Mouse (Mus musculus) adrenal gland, postnatal 10 days (tissue): ENCODE data around the gene Sept8. TPM values are rescaled to one million over a fixed set of nuclear protein-coding genes. Genes with fewer than 3 reads are reported as not detected.

Experiments
- DNase-seq: peaks from one replicate; pipeline ENCODE4 v3.0.0; 2021; ENCODE audit warnings: mixed read lengths
- long read RNA-seq, 2 experiments: library from polyadenylated mRNA; stranded (forward); transcript quantifications; one replicate each; pipeline ENCODE4 v2.0.0; 2021
- total RNA-seq, 2 experiments: library from RNA; stranded (reverse); gene quantifications; 2 replicates each; pipeline ENCODE4 v1.2.3; 2021

Sept8 gene
- 10 to 100 TPM; 41.2 to 49.2 TPM for total RNA-seq
- long read RNA-seq, experiment 1, full-length matches to known transcripts: 3 of 13 reads
- long read RNA-seq, experiment 1, partial matches to known transcripts: 3 of 13 reads
- long read RNA-seq, experiment 1, other reads (novel, unspliced or antisense): 7 of 13 reads
- long read RNA-seq, experiment 2, full-length matches to known transcripts: 4 of 10 reads
- long read RNA-seq, experiment 2, partial matches to known transcripts: 3 of 10 reads
- long read RNA-seq, experiment 2, other reads (novel, unspliced or antisense): 3 of 10 reads

DNA sequence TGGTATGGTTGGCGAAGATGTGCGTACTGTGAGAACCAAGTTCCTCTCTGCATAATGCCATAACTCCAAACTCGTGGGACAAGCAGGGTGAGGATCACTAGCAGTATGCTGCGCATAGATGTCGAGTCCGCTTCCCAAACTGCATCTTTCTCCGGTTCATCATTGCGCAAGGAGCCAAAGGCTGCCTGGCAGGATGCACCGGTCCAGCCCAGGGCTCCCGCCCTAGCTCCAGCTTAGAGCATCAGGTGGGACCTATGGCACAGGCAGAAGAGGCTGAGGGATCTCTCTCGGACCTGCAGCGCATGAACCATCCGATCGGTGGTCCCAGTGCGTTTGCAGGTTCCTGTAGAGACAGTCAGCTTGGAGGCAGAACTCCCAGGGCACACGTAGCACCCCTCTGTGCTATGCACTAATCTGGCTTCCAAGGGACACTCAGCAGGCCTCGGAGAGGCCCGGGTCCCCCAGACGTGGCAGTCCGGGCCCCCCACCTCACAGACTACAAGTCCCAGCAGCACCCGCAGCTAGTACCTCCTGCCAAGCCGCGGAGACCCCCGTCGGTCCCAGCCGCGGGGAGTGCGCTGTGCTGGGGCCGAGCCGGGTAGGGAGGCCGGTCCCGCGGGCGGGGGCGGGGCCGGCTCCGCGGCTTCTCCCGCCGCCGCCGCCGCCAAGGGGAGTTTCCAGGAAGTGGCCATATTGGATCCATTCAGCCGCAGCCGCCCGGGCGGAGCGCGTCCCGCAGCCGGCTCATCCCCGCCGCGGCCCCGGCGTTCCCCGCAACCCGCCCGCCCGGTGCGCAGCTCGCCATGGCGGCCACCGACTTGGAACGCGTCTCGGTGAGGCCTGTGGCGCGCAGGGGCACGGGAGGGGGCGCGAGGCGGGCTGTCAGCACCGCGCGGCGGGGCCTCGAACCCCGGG, at the start of gene Sept8:
Gene Sept8, plus strand, starts transcription at position 51 of the 915 bp plus-strand sequence.
- peak; percentile 76 for DNase-seq

DNA sequence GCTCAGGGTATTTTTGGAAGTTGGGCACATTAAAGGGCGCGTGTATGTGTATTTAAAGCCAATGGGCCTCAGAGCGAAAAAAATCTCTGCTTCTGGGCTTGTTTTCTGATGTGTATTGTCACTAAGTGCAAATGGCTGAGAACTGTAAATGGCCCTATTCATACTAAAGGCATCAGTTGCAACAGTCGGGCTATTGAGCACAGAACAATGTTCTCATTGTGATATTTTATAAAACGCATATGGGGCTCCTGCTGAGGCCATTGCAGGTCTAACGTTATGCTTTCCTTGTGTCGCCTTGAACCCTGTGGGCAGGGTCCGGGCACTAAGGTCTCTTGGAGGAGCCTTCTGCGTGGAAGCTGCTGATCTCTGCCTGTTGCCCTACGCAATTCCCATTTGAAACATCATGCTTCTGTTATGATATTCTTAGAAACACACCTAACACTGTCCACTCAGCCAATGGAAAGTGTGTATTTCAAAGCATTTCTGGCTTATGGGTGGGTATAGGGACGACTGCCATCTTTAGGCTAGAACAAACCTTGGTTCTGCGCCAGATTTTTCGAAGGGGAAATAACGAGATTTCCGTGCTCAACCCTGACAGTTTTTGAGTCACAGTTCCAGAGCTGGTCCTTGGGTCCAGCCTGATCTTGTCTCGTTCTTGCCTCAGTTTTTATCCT, 49.6 kb upstream of the Sept8 start:
- no peak for DNase-seq

DNA sequence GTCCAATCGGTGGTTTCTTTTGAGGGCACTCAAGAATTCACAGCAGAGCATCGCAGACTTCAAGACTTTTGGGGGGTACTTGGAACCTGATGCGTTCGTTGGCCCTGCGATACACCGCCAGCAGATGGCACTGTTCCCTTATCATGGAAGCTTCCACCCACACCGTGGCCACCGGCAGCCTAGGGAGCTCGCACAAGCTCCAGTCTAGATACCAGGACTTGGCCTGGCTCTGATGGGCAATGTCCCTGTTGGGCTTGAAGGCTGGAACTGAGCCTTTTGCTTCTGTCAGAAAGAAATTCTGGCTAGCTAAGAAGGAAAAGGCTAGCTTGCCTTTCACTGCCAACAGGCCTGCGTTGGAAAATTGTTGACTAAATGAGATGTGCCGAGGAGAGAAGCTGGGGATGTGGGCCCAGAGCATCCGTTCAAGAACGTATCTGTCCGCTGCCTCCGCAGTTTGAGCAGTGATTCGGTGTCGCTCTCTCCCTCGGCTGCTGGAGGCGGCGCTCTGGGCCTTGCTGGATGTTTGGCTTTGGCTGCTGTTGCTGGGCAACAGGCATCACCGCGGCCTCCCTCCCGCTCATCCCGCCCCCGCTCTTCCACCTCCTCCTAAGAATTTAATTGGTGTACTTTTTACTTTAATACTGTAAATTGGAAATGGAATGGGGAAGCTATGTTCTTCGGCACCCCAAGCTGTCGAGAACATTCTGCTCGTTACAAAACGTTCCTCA, 48.9 kb upstream of the Sept8 start, which contains the start of gene Gm9837:
Gene Gm9837, minus strand, starts transcription at position 512 of the 728 bp plus-strand sequence.
- DNase-seq: peak; percentile 93

DNA sequence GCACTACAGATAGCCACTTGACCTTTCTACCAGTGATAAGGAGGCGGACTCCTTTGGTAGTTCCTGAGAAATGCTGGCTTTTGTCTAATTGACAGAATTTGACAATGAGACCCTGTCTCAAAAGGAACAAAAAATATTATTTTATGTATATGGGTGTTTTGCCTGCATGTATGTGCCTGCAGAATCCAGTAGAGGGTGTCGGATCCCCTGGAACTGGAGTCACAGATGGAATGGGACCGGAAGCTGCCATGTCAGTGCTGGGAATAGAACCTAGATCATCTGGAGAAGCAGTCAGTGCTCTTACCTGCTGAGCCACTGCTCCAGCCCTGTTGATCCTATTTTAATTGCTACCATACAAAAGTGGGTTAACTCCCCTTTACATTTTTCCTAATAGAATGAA, 46.3 kb upstream of the Sept8 start:
- no peak for DNase-seq

DNA sequence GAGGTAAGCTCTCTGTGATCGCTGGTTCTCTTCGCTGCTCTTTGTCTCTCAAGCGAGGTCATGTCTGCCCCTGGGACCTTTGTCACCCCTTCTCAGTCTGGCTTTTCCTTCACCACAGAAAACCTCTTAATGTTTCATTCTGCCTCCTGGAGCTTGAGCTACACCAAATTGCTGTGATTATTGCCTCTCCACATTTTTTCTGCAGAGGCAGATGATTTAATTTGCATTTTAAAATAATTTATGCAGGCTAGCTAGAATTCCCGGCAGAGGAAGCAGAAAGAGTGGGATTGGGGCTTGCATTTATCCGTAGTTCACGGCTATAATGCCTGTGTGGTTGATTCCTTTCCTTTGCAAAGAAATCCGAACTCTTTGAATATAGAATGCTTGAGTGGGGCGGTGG, 43.4 kb upstream of the Sept8 start:
- DNase-seq: no peak

DNA sequence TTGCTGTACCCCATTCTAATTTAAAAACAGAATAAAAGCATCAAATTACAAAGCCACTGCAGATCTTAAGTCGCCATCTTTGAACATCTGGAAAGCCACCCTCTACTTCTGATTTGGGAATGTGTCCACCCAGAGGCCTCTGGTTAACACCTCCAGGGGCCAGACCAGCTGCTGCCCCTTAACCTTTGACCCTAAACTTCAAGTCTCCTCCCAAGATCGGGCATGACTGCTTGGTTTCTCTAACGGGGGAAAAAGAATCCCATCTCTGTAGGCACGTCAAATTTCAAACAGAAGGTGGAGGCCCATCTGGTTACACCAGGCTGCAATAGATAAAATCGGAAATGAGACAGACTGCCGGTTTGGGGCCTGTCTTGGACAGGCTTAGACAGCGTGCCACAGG, 41.2 kb upstream of the Sept8 start:
- DNase-seq: no peak

DNA sequence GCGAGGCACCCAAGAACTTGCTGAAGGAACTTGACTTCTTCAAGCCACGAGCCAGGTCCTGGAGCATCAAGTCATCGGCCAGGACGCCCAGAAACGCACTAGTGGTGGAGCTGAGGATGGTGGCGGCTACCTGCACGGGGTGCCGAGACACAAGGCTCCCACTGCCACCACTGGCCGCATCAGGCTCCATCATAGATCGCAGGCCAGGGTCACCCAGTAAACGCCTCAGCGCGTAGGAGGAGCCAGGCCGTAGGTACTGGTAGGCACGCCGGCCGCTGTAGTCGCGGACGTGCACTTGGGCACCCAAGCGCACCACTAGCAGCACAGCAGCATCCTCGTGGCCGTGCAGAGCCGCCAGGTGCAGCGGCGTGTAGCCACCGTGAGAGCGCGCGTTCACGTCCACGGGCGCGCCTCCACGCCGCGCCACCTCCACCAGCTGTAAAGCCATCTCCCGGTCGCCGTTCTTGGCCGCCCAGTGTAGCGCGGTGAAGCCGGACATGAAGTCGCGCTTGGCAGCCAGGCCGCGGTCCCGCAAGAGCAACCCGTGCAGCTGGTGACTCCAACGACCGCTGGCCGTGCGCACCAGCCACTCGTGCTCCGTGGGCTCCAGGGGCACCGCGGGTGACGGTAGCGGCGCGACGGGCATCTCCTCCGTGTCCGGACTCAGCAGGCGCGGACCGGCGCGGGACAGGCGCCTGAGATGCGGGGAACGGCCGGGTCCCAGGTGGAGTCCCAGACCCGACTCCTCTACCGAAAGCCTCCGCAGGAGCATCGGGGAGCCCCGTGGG, 40.5 kb upstream of the Sept8 start:
- no peak for DNase-seq

DNA sequence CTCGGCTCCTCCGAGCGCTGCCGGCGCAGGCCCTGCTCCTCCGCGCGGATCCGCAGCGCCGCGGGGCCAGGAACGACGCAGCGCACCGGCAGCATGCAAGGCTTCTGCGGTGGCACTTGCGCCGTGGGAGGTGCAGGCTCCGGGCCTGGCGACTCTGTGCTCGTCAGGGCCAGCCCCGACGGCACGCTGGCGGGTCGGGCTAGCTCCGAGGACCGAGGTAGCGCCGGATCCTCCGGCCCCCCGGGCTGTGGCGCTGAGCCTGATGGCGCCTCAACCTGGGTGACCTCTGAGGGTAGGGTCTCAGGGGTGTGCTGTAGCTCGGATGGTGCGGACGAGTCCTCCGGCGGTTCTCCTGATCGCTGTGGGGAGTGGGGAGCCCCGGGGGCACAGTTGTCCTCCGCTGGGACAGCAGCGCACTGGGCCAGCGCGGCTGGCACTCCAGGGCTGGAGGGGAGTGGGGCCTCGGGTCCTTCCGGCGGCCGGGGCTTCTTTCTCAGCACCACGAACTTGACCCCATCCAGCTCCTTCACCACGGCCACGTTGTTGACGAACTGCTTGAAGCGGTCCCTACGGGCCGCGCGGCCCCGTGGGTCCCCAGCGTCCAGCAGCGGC, 39.8 kb upstream of the Sept8 start:
- DNase-seq: peak; percentile 37

DNA sequence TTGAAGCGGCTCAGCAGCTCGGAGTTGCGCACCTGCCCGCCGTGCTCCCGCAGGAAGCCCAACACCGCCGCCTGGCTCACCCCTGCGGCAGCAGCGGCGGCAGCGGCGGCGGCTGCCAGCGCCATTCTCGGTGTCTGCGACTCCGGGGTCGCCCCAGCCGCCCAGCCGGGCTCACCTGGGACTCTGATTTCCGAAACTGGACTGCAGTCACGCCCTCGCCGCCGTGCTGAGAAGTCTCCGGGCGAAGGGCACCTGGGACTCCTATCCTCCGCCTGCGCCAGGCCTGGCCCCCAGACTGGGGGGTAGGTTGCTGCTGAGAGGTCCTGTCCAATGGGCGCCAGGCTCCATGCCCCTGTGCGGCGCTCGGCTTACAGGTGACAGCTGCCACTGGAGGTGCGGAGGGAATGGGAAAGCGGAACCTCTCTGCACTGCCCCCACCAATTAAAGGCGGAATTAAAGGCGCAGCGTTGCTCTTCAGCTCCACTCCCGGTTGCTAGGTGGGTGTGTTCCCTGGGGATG, 39.2 kb upstream of the Sept8 start, which contains the start of the genes Gm9945 and Sowaha:
Gene Gm9945, plus strand, starts transcription at position 384 of the 519 bp plus-strand sequence.
Gene Sowaha, minus strand, starts transcription at position 492 of the 519 bp plus-strand sequence.
- peak; percentile 51 for DNase-seq

DNA sequence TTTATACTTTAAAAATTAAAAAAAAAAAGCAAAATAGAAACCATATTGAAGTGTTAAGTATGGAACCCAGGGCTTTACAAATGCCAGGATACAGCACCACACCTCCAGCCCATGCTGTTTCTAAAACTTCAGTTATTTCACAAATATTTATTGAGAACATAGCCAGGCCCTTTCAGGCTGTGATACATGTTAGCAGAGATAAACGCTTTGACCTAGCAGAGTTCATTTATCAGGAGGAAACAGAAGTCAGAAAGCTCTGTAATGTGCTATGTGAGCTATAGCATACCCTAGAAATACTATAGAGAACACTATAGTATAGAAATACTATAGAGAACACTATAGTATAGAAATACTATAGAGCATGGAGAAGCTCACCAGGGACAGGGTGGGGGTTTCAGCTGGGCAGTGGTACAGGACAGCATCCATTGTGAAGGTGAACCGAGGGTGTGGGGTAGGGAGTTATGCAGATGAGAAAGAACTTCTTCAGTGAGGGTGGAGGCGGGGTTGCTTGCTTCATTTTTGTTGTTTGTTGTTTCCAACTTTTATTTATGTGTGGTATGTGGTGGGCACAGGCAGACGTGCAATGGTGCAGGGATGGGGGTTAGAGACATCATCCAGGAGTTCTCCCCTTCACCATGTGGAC, 37.8 kb upstream of the Sept8 start:
- DNase-seq: no peak

DNA sequence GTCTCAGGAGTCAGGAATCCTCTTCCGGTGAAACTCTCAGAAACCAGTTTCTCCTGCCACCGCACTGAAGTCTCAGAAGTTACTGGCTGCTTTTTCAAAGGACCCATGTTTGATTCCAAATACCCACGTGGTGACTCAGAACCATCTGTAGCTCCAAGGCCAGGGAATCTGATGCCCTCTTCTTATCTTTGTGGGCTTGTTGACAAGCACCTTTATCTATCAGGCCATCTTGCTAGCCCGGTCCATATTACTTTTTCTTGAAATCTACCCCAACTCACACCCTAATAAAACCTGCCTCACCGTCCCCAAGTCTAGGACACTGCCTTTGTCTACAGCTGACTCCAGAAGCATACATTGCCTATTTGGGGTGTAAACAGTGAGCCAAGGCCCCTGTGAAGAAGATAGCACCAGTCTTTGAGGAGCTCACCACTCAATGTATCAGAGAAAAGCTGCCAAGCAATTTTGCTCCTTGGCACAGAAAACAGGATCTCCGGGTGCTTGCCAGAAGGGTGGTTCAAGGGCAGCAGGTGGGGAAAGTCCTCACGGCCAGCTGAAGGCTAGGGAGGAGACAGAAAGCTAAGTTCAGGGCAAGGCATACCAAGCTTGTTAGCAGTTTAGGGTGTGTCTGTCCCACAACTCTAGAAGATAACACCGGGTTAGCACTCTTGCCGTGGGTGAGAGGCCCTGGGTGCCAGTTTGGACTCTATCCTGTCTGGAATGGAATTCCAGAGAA, 35.7 kb upstream of the Sept8 start:
- DNase-seq: peak; percentile 52

DNA sequence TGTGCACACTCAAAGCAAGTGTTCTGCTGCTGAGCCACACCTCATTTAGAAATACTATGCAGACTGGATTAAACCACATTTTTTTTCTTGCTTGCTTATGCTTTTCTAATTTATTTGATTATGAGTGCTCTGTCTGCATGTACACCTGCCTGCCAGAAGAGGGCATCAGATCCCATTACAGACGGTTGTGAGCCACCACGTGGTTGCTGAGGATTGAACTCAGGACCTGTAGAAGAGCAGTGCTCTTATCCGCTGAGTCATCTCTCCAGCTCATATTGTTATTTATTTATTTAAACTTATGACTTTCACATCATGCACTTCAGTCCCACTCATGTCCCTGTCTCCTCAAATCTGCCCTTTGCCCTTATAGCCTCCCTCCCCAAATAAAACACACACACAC, 33.3 kb upstream of the Sept8 start:
- DNase-seq: no peak

DNA sequence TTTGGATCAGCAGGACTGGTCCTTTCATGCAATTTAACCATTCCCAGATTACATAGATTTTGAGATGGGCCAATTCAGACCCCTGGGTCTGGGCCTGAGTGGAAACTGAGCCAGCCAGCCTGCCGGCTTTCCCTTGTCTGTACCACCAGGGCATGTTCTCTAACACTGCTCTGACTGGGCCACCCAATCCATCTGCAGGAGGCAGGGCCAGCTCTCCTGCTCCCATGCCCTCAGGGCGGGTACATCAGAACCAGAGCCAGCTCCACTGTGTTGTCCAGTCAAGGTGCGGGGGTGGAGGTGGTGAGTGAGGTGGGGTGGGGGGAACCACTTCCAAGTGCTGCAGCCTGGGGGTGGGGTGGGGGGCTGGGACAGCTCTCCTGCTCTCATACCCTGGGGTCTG, 32.7 kb upstream of the Sept8 start:
- no peak for DNase-seq

DNA sequence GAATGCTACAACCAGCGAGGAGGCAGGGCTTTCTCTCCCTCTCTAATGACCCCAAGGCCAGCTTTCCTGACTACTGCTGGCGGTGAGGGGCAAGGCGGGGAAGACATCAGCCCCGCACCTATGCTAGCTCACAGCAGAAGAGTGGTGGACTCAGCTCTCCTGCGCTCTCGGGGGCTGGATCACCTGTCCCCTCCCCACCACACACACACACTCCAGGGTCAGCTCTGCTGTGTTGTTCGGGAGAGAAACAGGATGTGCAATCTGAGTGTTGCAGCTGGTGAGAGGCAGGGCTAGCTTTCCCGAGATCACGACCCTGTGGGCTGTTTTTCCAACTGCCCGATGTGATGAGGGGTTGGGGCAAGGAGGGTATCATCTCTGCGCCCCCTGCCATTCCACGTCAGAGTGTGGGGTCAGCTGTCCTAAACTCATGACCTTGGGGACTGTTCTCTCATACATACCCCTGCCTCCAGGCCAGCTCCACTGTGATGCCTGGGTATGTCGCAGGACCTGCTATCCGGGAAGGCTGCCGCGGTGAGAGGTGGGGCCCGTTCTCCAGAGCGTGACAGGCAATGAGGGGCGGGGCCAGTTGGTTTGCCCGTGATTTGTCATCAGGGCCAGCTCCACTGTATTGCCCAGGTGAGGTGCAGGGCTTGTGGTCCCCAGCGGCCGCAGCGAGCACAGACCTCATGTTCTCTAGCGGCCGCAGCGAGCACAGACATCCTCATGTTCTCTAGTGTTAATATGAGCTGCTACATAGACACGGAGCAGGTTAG, 32.0 kb upstream of the Sept8 start:
- peak; percentile 43 for DNase-seq

DNA sequence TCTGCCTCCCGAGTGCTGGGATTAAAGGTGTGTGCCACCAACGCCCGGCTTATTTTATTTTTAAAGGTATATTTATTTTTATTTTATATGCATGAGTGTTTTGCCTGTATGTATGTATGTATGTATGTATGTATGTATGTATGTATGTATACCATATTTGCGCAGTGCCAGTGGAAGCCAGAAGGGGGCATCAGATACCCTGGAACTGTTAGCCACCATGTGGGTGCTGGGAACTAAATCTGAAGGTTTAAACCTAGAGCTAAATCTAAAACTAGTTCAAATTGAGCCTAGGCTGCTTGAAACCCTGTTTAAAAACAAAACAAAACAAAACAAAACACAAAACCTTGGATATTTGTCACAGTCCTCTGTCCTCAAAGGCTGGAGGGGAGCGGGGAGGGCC, 30.1 kb upstream of the Sept8 start:
- DNase-seq: no peak

DNA sequence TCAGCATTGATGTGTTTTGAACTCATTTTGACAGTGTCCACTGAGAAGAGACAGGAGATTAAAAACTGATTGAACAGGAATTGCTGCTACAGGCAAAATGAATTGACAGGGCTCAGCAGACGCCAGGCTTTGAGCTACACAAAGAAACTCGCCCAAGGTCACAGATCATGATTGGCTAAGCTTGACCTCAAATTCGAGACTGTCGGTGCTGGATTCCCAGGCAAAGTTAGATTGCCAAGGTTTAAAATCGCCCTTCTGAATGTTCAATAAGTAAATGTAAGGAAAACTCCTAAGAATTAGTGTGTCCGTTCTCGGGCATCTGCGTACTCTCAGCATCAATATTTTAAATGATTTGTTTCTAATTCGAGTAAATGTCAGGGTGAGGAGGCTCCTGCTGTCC, 29.6 kb upstream of the Sept8 start:
- no peak for DNase-seq

DNA sequence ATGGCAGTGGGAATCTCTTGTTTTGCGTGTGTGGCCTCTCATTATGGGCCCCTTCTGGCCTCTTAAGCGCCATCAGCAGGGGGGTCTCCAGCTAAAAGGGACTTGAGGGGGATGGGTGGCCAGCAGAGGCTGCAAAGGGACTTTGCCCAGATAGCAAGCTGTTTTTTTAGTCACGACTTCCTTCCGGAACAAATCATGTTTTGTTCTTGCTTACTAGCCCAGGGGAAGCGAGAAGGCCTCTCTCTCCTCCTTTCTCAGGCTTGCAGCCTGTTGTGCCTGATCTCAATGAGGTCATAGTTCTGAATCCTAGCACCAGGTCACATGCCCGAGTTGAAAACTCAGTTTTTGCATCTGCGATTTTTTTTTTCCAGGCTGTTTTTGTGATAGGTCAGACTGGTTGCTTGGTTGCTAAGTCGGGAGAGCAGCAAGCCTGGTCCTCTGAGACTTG, 27.1 kb upstream of the Sept8 start:
- DNase-seq: no peak

DNA sequence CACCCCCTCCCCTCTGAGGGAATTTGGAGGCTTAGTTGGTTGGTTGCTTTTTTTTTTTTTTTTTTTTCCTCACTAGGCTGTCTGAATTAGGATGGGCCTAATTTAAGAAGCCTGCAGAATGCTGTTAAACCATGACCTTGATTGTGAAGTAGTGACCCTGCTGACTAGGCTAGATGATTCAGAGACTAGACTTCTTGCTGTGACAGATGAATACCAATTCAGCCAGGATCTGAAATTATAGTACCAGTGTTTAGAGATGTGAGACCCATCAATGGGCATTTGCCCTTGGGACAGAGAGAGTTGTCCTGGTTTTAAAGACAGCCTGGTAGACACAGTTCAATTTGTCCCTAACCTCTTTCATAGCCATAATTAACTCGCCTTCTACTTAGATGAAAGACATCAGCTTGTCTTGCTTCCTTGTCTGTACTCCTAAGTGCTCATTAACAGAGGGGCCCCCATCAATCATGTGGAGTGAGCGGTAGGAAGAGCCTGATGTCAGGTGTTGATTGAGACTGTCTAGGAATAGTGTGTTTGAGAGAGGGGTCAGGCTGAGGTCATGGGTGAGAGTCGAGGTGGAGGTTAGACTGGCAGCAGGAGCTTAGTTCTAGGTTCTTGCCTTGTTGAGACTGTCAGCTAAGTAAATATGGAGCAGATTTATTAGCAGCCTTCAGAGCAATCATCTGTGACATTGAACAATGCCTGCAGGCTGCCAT, 25.7 kb upstream of the Sept8 start:
- no peak for DNase-seq
